Mouse (Mus musculus): ENCODE data around the gene Gm9857. TPM values are rescaled to one million over a fixed set of nuclear protein-coding genes. Genes with fewer than 3 reads are reported as not detected.
A peak's percentile ranks its signal among the peaks of the same experiment; 100 is the strongest.

Gm9857 gene
- total RNA-seq (2014; rRNA removed) (not detected in 2 replicates), polyA plus RNA-seq (2015; fragmentation: Nextera tagmentation; extraction: Ambion mirVana) (0.52 TPM in 1 of 2 replicates, not detected in the other)

DNA sequence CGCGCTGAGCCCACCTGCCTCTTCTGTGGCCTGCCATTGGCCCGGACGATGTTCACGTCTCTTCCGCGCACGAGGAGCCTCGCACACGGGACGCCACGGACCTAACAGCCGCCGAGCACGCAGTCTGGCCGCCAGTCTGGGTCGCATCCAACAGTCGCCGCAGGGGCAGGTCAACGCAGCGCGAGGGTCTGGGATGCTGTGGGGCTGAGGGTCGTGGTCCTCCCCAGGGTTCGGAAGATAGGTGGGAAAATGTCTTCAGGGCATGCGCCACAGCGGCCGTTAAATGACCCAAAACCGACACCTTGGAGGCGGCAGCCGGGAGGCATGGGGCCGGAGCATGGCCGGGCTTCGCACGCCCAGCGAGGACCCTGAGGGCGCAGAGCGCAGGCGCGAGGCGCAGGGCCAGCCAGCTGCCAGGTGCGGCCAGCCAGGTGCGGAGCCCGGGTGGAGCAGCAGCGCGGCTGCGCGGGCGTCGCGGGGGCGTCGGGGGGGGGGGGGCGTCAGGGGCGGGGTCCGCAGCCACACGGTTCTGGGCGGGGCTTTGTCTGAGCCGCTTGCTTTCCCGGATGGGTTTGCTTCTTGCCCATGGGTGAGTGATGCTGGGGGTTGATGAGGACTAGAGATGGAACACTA lies at the start of gene Gm9857:
Gene Gm9857 (minus strand): TSS at position 445 of the 633 bp plus-strand sequence.
- Histone ChIP-seq H3K27ac (ENCODE audit: low read depth, low read length) (no peak within 1 kb of the TSS), H3K9me3 (ENCODE audit: low read length) (no peaks in the 10 kb centered on the region), H3K27me3 (ENCODE audit: insufficient read depth, low read length) (no peaks in the 10 kb centered on the region), H3K36me3 (ENCODE audit: insufficient read depth) (no peaks in the 10 kb centered on the region), H3K9ac (no peak within 1 kb of the TSS), H3K4me1 (ENCODE audit: insufficient read depth) (no peaks in the 10 kb centered on the region), H3K4me3 (ENCODE audit: low read depth, low read length) (peak within 1 kb of the TSS; percentile 29), H3K4me2 (ENCODE audit: low read depth) (peak within 1 kb of the TSS; percentile 47)
- peak; percentile 37 for DNase-seq
- ATAC-seq: peak; percentile 83
- no peak for TF ChIP-seq CTCF (IDR thresholded peaks at IDR 0.05; ENCODE audit: low read depth)
- 66% methylated on average over 46 of the region's 59 CpGs for whole genome bisulfite sequencing

DNA sequence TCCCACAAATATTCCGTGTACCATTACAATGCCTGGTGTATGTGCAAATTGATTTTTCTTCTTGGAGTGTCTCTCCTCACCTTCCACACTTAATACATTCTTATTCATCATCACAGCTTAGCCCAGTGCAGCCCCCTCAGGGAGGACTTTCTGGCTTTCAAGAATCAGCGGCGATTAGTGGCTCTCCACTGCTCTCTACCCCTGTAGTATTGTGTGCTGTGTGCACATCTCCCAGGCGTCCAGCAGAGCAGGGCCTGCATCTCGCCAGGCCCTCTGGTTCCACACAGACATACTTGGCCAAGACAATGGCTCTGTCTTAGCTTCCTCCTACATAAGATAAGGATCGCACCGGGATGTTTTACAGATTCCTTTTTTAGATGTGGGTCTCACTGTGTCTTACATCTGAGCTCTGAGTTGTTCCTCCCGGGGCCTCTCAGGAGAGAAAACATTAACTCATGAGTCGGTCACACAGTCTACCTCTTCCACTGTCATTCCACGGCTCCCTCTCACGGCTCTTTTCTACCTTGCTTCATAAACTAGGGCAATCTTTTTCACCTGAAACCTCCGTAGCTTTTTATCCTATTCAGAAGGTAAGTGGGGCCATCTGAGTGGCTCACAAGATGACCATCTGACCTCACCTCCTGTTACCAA lies 46.9 kb upstream of the Gm9857 start:
- Histone ChIP-seq H3K9ac (no peak overlapping the region), H3K4me3 (ENCODE audit: low read depth, low read length) (no peak overlapping the region), H3K27ac (ENCODE audit: low read depth, low read length) (peak overlapping the region; percentile 59), H3K27me3 (ENCODE audit: insufficient read depth, low read length) (no peaks in the 10 kb centered on the region), H3K4me2 (ENCODE audit: low read depth) (no peak overlapping the region), H3K36me3 (ENCODE audit: insufficient read depth) (peaks cover 42% of the 10 kb centered on the region), H3K9me3 (ENCODE audit: low read length) (no peaks in the 10 kb centered on the region), H3K4me1 (ENCODE audit: insufficient read depth) (no peaks in the 10 kb centered on the region)
- WGBS: 56% methylated on average over 12 of the region's 12 CpGs
- ATAC-seq (peak; percentile 63), DNase-seq (peak; percentile 11)
- no peak for TF ChIP-seq CTCF (IDR thresholded peaks at IDR 0.05; ENCODE audit: low read depth)

DNA sequence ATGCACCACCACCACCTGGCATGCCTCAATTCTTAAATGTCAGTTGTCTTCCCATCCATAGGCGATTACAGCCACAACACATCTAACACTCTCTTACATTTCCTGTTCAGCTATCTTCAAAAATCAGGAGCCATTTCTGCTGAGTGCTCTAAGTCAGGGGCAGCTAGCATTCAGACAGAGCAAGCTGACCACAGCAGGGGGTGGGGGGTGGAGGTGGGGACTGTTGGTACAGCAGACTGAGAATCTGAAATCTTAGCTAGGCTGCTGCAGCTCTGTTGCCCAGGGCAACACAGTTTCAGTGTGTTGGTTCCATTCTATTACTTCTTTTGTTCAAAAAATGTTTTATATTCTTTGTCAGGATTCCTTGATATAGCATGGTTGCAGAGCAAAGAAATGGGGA lies 46.3 kb upstream of the Gm9857 start:
- Histone ChIP-seq H3K9ac (no peak overlapping the region), H3K4me3 (ENCODE audit: low read depth, low read length) (no peak overlapping the region), H3K4me2 (ENCODE audit: low read depth) (no peak overlapping the region), H3K36me3 (ENCODE audit: insufficient read depth) (peaks cover 37% of the 10 kb centered on the region), H3K27ac (ENCODE audit: low read depth, low read length) (no peak overlapping the region), H3K9me3 (ENCODE audit: low read length) (no peaks in the 10 kb centered on the region), H3K4me1 (ENCODE audit: insufficient read depth) (no peaks in the 10 kb centered on the region), H3K27me3 (ENCODE audit: insufficient read depth, low read length) (no peaks in the 10 kb centered on the region)
- no peak for TF ChIP-seq CTCF (IDR thresholded peaks at IDR 0.05; ENCODE audit: low read depth)
- 65% methylated on average over 1 of the region's 1 CpGs for WGBS
- ATAC-seq (peak; percentile 83), DNase-seq (peak; percentile 31)

DNA sequence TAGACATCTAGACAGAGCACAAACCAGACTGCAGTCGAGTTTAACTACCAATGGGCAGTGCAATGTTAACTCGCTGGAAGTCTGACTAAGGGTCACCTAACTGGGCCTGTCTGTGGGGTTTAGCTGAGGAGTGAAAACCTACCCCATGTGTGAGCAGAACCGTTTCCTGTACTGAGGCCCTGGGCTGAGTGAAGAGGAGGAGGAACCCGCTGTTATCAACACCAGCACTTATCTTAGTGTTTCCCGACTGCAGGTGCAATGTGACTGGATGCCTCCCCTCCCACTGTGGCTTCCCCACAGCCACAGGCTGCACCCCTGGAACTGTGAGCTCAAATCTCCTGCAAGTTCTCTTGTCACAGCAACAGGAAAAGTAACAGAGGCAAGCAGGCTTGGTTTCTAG lies 43.7 kb upstream of the Gm9857 start:
- no peaks in the 10 kb centered on the region for H3K4me1 ChIP-seq (ENCODE audit: insufficient read depth)
- H3K9me3 ChIP-seq (ENCODE audit: low read length): no peaks in the 10 kb centered on the region
- no peak overlapping the region for H3K9ac ChIP-seq
- no peak overlapping the region for H3K4me3 ChIP-seq (ENCODE audit: low read depth, low read length)
- 86% methylated on average over 5 of the region's 5 CpGs for WGBS
- ATAC-seq (no peak), DNase-seq (no peak)
- H3K27ac ChIP-seq (ENCODE audit: low read depth, low read length): no peak overlapping the region
- no peaks in the 10 kb centered on the region for H3K27me3 ChIP-seq (ENCODE audit: insufficient read depth, low read length)
- H3K36me3 ChIP-seq (ENCODE audit: insufficient read depth): peaks cover 35% of the 10 kb centered on the region
- TF ChIP-seq CTCF (IDR thresholded peaks at IDR 0.05; ENCODE audit: low read depth): no peak
- no peak overlapping the region for H3K4me2 ChIP-seq (ENCODE audit: low read depth)

DNA sequence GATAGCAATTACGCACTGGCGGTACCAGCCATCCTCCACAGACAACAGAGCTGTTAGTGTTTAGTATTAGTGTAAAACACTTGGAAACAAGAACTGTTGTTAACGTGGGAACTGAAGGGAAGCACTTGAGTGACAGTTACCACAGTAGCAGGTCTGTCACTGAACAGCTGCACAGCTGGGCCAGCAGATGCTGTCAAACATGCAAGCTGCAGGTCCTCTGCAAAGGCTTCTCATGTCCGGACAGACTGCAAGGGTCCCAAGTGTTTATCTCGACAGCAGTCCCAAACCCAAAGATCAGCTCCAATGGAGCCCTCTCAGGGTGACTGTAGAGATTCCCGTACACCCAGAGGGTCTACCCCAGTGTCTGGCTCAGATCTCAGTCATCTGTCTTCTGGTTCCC lies 41.7 kb upstream of the Gm9857 start:
- no peak overlapping the region for H3K4me2 ChIP-seq (ENCODE audit: low read depth)
- no peak for DNase-seq
- no peaks in the 10 kb centered on the region for H3K4me1 ChIP-seq (ENCODE audit: insufficient read depth)
- no peak overlapping the region for H3K27ac ChIP-seq (ENCODE audit: low read depth, low read length)
- H3K36me3 ChIP-seq (ENCODE audit: insufficient read depth): peaks cover 44% of the 10 kb centered on the region
- ATAC-seq: no peak
- TF ChIP-seq CTCF (IDR thresholded peaks at IDR 0.05; ENCODE audit: low read depth): no peak
- whole genome bisulfite sequencing: 81% methylated on average over 6 of the region's 6 CpGs
- H3K9ac ChIP-seq: no peak overlapping the region
- H3K9me3 ChIP-seq (ENCODE audit: low read length): no peaks in the 10 kb centered on the region
- no peaks in the 10 kb centered on the region for H3K27me3 ChIP-seq (ENCODE audit: insufficient read depth, low read length)
- no peak overlapping the region for H3K4me3 ChIP-seq (ENCODE audit: low read depth, low read length)

DNA sequence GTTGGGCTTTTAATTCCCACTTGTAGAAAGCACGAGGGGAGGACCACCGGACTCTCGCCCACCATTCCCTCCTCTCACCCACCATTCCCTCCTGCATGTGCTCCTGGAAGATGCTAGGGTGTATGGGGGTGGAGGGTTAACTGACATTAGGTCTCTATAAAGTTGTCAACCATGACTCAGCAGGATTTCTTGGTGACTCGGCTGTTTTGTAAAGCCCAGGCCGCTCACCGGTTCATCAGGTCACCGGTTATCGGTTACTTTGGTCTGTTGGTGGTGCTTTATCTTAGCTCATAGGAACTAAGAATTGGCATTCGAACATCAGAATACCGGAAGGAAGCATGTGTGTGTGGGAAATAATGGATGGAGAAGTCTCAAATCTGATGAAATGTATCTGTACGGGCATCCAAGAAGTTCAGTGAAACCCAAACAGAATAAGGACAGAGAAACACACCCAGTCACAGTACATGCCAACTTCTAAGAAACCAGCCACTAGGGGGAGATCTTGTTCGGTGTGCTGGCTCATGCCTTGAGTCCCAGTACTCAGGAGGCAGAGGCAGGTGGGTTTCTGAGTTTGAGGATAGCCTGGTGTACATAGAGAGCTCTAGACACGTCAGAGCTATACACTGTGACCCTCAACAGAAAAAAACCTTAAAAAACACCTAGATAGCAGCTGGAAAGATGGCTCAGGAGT lies 37.2 kb upstream of the Gm9857 start:
- Histone ChIP-seq H3K27ac (ENCODE audit: low read depth, low read length) (no peak overlapping the region), H3K4me3 (ENCODE audit: low read depth, low read length) (no peak overlapping the region), H3K27me3 (ENCODE audit: insufficient read depth, low read length) (no peaks in the 10 kb centered on the region), H3K9ac (no peak overlapping the region), H3K36me3 (ENCODE audit: insufficient read depth) (peaks cover 36% of the 10 kb centered on the region), H3K4me2 (ENCODE audit: low read depth) (no peak overlapping the region), H3K9me3 (ENCODE audit: low read length) (no peaks in the 10 kb centered on the region), H3K4me1 (ENCODE audit: insufficient read depth) (no peaks in the 10 kb centered on the region)
- DNase-seq (no peak), ATAC-seq (no peak)
- 96% methylated on average over 13 of the region's 13 CpGs for WGBS
- peak; percentile 25 for TF ChIP-seq CTCF (IDR thresholded peaks at IDR 0.05; ENCODE audit: low read depth)
